Mouse (Mus musculus) layer of hippocampus, postnatal 14 days (tissue): ENCODE measurements around the gene Pex5l. TPM values are rescaled to one million over a fixed set of nuclear protein-coding genes. Genes with fewer than 3 reads are reported as not detected.

Experiments
- DNase-seq, 2 experiments: peaks; one replicate each; pipeline ENCODE4 v3.0.0; 2021 to 2022; ENCODE audit warnings: low spot score in 2 of 2, mixed read lengths in 1 of 2
- total RNA-seq, 2 experiments: library from RNA; stranded (reverse); gene quantifications; 2 replicates each; pipeline ENCODE4 v1.2.3; 2021

Gene Pex5l
- total RNA-seq, 2 experiments from 2014 or later: 177 to 230 TPM

GRCm38 (mm10) chr3:33068146-33068545, 74.9 kb downstream of the Pex5l start:
- DNase-seq: no peak

GRCm38 (mm10) chr3:33063590-33063989, 79.5 kb downstream of the Pex5l start:
- peak in 1 of 2 experiments; percentile 15 for DNase-seq

GRCm38 (mm10) chr3:33061428-33061827, 81.6 kb downstream of the Pex5l start:
- no peak for DNase-seq

GRCm38 (mm10) chr3:33061016-33061415, 82.0 kb downstream of the Pex5l start:
- no peak for DNase-seq

GRCm38 (mm10) chr3:33060343-33060937, 82.6 kb downstream of the Pex5l start:
- DNase-seq: no peak

GRCm38 (mm10) chr3:33048304-33048703, 94.7 kb downstream of the Pex5l start:
- DNase-seq: no peak

- DNase-seq: no peak
Measured at GRCm38 (mm10) chr3:33044799-33045106, 98.3 kb downstream of the Pex5l start.

GRCm38 (mm10) chr3:33043896-33044798, 98.9 kb downstream of the Pex5l start:
- DNase-seq: peak in 1 of 2 experiments; percentile 37

GRCm38 (mm10) chr3:33024566-33024965, 118.5 kb downstream of the Pex5l start:
- DNase-seq: no peak

GRCm38 (mm10) chr3:33003901-33004300, 139.1 kb downstream of the Pex5l start:
- DNase-seq: no peak

- peak; percentile 36 to 72 for DNase-seq
Measured at GRCm38 (mm10) chr3:33001769-33002168, 141.3 kb downstream of the Pex5l start.

GRCm38 (mm10) chr3:33000383-33001015, 142.5 kb downstream of the Pex5l start:
- peak in 1 of 2 experiments; percentile 27 for DNase-seq

GRCm38 (mm10) chr3:32991713-32992575, 151.1 kb downstream of the Pex5l start:
- no peak for DNase-seq

- DNase-seq: no peak
Measured at GRCm38 (mm10) chr3:32987806-32988205, 155.2 kb downstream of the Pex5l start.

- no peak for DNase-seq
Measured at GRCm38 (mm10) chr3:32985141-32985540, 157.9 kb downstream of the Pex5l start.

- DNase-seq: no peak
Measured at GRCm38 (mm10) chr3:32979981-32980380, 163.1 kb downstream of the Pex5l start.

- DNase-seq: no peak
Measured at GRCm38 (mm10) chr3:32979238-32979637, 163.8 kb downstream of the Pex5l start.

- DNase-seq: no peak
Measured at GRCm38 (mm10) chr3:32970257-32970656, 172.8 kb downstream of the Pex5l start.

- peak; percentile 13 to 73 for DNase-seq
Measured at GRCm38 (mm10) chr3:32968671-32969425, 174.2 kb downstream of the Pex5l start.

GRCm38 (mm10) chr3:32965528-32965927, 177.5 kb downstream of the Pex5l start:
- peak in 1 of 2 experiments; percentile 33 for DNase-seq
